Mouse (Mus musculus) E14TG2a.4 (cell line): ENCODE results near the gene Ap5m1.

ENCODE experiments used
- CTCF ChIP-seq: conservative IDR thresholded peaks from 2 replicates; pipeline ENCODE4 v1.5.1; 2014; ENCODE audit warnings: low read length
- NANOG ChIP-seq: IDR thresholded peaks from 2 replicates; pipeline ENCODE4 v1.6.1; 2014; ENCODE audit warnings: borderline replicate concordance, low read length, mixed read lengths
- POU5F1 ChIP-seq: IDR thresholded peaks from 2 replicates; pipeline ENCODE4 v1.6.1; 2014; ENCODE audit warnings: low read length, borderline replicate concordance

DNA sequence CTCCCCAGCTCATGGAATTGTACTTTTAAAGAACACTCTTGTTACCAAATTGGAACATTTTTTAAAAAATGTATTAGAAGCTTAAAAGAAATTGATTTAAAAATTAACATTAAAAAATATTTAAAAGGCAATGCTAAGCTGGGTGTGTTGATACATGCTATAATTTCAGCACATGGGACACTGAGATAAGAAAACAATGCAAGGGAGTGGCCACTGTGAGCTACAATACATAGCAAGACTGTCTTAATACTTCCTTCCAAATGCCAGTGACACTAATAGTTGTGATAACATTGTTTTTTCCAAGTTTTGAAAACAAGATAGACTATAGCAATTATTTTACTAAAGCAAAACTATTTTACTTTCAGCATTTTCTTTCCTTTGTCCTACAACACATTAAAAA is 16.4 kb upstream of the Ap5m1 start:
- TF ChIP-seq CTCF (no peak), POU5F1 (no peak), NANOG (no peak)
